Mouse (Mus musculus): Measurements from ENCODE around the gene Olfr1039.
"Not testable (repeated sequence)": the region's sequence is repeated elsewhere in the genome, so short reads cannot be mapped to it uniquely, and the experiment has no call there.

Gene Olfr1039

GRCm38 (mm10) chr2:86135828-86136227, at the start of gene Olfr1039:
Gene Olfr1039, minus strand, starts transcription at chr2:86135928.
- DNase-seq (ENCODE audit: low spot score) = no peak

- no peak for DNase-seq (ENCODE audit: low spot score)
These were observed 44.2 kb upstream of the Olfr1039 start for GRCm38 (mm10) chr2:86179950-86180349.

- no peak for DNase-seq (ENCODE audit: low spot score)
These were observed 42.0 kb upstream of the Olfr1039 start, which contains the start of gene Olfr1044 for GRCm38 (mm10) chr2:86177720-86178119. Gene Olfr1044, minus strand, starts transcription at chr2:86177820.

GRCm38 (mm10) chr2:86175422-86175821, 39.7 kb upstream of the Olfr1039 start:
- DNase-seq (ENCODE audit: low spot score) = not testable (repeated sequence)

- DNase-seq (ENCODE audit: low spot score) = no peak
These were observed 31.7 kb upstream of the Olfr1039 start, which contains the start of gene Olfr1043 for GRCm38 (mm10) chr2:86167422-86167821. Gene Olfr1043, minus strand, starts transcription at chr2:86167522.

GRCm38 (mm10) chr2:86161738-86162137, 26.0 kb upstream of the Olfr1039 start, which contains the start of gene Olfr1042:
Gene Olfr1042, minus strand, starts transcription at chr2:86161838.
- no peak for DNase-seq (ENCODE audit: low spot score)

GRCm38 (mm10) chr2:86146632-86147031, 10.9 kb upstream of the Olfr1039 start, which contains the start of gene Olfr1040:
Gene Olfr1040, minus strand, starts transcription at chr2:86146732.
- no peak for DNase-seq (ENCODE audit: low spot score)

GRCm38 (mm10) chr2:86087285-86087684, 48.4 kb downstream of the Olfr1039 start, which contains the start of gene Olfr1037:
Gene Olfr1037, minus strand, starts transcription at chr2:86087385.
- DNase-seq (ENCODE audit: low spot score) = no peak

- not testable (repeated sequence) for DNase-seq (ENCODE audit: low spot score)
These were observed 55.2 kb downstream of the Olfr1039 start for GRCm38 (mm10) chr2:86080478-86080877.
